Mouse (Mus musculus) right cerebral cortex, postnatal 4 days (tissue): Measurements from ENCODE around the gene B230104I21Rik.

ENCODE experiments used
- DNase-seq: peaks from one replicate; pipeline ENCODE4 v3.0.0-alpha.2; 2022

The B230104I21Rik gene

GRCm38 (mm10) chr4:154335761-154336160 is at the start of gene B230104I21Rik:
Gene B230104I21Rik, plus strand, starts transcription at chr4:154336127.
- DNase-seq, result peak; percentile 30

DNA sequence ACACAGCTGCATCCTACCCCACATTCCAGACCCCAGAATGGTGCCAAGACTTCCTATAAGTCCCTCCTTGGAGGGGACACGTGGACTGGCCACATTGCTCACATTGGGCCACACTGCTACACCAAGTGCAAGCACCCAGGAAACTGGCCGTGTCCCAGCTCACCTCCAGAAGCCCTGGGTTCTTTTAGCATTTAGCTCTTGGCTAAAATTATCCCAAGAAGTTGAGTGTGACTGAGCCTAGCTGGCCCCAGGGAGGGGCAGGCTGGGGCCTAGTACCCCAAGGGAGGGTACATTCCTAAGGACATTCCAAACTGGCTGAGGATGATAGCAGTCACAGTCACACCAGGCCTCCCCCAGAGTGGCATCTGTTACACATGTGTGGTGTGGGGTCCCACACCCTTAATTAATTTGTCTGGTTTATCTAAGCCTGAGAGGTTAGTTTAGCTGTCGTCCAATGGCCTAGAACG is 42.2 kb upstream of the B230104I21Rik start:
- DNase-seq, result no peak

- no peak for DNase-seq
These were observed 41.6 kb upstream of the B230104I21Rik start for GRCm38 (mm10) chr4:154294262-154294731.

DNA sequence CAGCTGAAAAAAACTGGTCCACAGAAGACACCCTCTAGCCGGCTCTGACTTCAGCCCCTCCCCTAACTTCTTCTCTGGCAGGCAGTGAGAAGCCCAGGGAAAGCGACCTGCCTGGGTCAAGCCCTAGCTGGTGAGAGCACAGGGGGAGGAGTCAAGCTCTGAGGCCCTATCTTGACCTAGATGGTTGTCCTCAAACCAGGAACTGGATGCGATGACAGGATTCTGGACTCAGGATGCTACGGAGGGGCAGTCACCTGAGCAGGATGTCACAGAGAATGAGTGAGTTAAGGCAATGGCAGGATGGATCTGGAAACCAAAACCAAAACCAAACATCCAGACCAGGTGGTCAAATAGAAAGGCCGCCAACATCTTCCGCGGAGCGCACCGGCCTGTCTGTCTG is 38.2 kb upstream of the B230104I21Rik start:
- no peak for DNase-seq

DNA sequence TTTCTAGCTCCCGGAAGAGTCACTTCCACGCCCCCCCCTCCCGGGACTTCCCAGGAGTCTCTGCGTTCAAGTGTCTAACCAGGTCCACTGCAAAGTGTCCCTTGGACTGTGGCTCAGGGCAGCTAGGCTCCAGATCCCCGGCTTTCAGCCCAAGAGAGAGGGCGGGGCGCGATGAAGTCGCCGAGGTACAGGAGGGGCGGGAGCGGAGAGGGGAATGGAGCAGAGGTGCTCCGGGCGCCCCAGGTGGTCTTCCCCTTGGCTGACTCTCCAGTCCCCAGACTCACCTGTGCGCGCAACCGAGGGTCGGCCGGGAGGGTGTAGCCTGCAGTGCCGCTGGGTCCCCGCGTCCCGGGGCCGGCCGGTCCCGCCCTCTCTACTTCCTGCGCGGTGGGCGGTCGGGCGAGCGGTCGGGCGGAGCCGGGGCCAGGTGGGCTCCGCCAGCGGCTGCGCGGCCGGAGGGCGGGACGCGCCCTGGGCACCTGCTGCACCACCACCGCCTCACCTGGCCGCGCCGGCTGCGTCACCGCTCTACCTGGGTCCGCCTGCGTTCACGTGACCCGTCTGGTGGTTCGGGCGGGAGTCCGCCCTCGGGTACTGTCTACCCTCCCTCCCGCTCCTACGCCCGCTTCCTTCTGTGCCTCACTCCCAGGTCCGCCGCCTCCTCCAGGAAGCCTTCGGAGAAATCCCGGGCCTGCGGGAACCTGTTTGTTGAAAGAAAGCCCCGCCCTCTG is 36.2 kb upstream of the B230104I21Rik start:
- DNase-seq, result peak; percentile 11

GRCm38 (mm10) chr4:154301466-154301881 is 34.5 kb upstream of the B230104I21Rik start, which contains the start of gene Arhgef16:
Gene Arhgef16, minus strand, starts transcription at chr4:154301676.
- DNase-seq, result peak; percentile 45

DNA sequence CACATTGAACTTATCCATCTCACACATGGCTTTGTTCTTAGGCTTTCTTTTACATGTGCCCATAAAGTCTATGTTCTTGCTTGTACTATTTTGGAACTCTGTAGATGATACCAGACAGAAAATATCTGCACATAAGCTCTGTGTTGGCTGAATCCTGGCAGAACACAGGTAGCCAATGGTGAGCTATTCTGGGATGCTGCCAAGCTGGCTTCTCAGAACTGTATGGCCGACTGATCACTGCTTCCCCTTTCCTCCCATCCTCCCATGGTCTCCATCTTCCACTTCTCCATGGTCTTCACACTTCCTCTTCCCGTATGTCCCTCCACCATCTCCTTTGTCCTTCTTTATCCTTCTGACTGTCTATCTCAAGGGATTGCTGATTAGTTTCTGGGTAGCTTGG is 26.8 kb upstream of the B230104I21Rik start:
- DNase-seq, result no peak

- DNase-seq, result no peak
These were observed 25.2 kb upstream of the B230104I21Rik start for GRCm38 (mm10) chr4:154310576-154311262.

DNA sequence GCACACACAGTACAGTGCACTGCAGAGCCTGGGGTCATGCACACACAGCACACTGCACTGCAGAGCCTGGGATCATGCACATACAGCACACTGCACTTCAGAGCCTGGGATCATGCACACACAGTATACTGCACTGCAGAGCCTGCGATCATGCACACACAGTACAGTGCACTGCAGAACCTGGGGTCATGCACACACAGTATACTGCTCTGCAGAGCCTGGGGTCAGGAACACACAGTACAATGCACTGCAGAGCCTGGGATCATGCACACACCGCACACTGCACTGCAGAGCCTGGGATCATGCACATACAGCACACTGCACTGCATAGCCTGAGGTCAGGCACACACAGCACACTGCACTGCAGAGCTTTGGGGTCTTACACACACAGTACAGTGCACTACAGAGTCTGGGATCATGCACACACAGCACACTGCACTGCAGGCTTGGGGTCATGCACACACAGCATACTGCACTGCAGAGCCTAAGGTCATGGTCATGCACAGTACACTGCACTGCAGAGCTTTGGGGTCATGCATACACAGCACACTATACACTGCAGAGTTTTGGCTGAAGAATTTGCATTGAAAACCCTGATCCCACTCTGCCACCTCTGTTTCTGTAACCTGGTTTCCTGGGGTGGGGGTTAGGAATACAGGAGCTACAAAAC is 23.6 kb upstream of the B230104I21Rik start:
- no peak for DNase-seq

DNA sequence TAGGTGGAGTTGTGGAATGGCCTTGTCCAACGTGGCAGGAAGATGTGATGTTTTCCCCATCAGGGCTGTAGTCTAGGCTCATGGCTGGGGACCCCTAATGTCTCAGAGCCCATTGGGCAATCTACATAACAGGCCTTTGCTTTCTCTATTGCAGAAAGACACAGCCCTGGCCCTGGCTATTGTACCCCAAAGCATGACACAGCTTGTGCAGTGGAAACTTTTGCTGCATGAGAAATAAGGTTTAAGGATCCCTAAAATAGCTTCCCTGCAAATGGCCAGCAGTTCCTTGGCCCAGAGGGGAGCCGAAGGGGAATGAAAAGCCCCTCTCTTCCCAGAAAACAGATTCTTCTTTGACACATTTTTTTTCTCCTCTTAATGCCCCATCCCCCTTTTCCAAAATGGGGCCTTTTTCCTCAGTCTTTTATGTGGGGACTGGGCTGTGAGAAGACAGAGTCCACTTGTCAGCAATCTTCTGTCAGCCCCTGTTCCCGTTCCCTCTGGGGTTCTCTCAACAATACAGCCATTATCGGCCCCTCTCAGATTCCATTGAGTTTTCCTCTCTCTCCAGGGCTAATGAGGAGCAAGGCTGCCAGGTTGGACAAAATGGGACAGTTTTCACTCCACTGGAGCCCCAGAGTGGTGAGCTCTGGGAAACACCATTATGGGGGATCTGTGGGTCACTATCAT is 22.8 kb upstream of the B230104I21Rik start:
- DNase-seq, result no peak

GRCm38 (mm10) chr4:154313622-154313967 is 22.3 kb upstream of the B230104I21Rik start:
- no peak for DNase-seq

DNA sequence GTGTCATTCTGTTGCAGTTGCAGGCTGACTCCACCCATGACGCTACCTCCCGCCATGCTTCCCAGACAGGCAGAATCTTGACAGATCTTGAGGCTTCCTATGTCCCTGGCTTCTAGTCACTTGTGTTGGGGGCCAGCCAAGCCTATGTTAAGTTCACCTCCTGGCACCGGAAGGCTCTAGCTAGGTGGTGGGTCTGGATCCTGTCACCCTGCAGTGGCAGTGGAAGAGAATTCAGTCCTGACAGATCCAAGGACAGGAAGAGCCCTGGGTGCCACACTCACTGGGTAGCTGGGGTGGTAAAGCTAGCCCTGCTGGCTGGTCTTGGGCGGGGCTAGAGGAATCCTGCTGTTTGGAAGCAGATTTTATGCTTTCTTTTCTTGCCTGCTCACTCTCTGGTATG is 10.5 kb upstream of the B230104I21Rik start:
- no peak for DNase-seq

GRCm38 (mm10) chr4:154328431-154328830 is 7.5 kb upstream of the B230104I21Rik start:
- no peak for DNase-seq

DNA sequence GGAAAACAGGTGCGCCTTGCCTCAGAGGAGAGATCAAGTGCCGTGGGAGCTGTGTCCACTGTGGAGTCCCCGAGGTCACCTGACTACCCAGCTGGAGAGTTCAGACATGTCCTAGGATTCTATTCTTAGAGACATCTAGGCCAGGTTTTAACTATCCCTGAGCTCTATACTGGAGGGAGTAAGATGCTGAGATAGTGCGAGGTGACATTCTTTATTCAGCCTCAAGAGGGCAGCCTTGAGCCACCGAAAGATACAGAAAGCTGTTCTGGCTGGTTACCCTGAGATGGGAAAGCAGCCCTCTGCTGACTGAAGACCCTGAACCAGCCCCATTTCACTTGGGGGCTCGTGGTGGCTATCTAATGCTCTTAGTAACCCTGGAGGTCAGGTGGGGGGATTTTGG is 7.1 kb upstream of the B230104I21Rik start:
- peak; percentile 77 for DNase-seq

DNA sequence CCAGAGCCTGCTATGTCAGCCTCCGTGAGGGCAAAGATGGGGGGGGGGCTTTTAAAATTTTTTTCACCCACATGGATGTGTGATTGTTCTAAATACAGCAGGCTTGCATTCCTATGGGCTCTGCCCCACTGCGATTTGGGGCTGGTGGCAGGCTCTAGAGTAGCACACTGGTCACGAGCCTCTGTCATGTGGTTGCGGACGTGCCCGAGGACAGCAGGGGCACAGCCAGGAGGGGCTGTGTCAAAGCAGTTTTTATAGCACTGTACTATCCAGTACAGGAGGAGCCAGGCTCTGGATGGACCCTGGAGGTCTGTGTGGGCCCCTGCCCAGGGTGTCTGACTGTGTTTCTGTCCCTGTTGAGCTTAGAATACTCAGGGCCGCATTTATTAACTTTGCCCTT is 5.9 kb upstream of the B230104I21Rik start:
- no peak for DNase-seq

GRCm38 (mm10) chr4:154331271-154331670 is 4.7 kb upstream of the B230104I21Rik start:
- DNase-seq, result no peak

DNA sequence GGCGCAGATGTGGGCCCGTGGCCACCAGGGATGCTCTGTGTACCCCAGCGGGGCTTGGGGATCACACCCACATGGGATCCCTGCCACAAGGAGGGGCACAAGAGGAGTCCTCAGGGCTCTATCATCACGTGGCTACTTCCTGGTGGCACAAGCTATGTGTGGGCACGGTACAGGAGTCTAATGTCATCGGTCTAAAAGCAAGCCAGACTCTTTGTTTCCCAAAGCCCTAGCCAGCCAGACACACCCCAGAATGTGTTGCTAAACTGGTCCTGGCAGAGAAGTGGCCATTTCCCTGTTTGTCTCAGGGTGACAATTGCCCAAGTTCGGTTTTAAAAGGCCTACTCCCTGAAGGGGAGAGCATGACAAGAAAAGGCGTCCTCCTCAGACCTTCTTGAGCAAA is 2.6 kb upstream of the B230104I21Rik start:
- DNase-seq, result no peak

GRCm38 (mm10) chr4:154334699-154335402 is 1.1 kb upstream of the B230104I21Rik start:
- DNase-seq, result no peak

GRCm38 (mm10) chr4:154336650-154337049 is 723 bp downstream of the B230104I21Rik start:
- DNase-seq, result no peak

DNA sequence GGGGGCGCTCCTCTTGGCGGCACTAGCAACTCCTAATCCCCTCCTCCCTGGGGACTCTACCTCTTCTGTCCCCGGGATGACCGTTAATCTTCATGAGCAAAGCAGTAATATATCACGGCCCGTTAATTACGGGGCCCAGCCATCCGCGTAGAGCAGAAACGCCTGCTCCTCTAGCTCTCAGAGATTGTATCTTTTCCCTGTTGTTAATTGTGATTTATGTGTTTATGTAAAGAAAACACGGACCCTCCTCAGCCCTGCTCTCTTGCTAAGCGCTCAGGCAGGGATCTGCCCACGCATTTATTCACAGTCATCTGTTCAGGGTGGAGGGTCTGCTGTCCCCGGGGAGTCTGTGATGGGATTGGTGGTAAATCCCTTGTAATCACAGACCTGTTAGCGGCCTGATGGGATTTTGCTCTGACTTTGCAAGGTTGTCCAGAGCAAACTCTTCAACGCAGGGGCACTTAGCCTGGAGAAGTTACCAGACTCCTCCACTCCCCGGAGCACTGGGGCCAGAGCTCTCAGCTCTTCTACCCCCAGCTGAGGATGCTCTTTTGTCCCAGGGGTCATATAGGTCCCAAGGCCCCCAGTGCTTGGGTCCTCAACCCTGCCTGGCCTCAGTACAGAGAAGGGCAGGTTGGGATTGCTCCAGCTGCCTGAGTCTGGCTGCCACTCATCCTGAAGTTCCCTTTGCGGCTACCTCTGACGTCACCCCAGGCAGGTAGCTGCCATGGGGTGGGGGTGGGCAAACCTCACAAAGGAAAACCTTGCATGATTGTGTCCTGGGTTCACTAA is 11.0 kb downstream of the B230104I21Rik start:
- DNase-seq, result no peak

DNA sequence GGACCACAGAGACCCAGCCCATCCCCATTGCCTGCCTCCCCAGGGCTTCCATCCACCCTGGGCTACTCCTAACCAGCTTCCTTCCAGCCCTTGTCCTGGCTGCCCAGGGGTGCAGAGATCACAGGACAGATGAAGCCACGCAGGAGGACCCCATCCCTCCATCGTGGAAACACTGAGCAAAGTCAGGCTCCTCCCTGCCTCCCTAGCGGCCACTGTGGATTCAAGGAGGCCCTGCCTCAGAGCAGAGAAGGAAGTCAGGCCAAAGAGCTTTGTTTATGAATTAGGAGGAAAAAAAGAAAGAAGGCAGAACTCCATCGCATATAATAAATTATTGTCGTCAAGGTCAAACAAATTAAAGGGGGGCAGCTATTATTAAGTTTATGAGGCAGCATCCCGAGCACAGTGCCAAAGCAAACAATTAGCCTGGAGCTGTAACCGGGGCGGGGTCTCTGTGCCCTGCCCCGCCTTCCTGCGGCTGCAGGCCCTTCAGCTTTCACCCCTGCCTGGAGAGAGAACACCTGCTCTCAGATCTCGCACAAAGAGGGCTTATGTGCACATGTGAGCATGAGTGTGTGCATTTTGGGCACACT is 12.4 kb downstream of the B230104I21Rik start:
- no peak for DNase-seq
